Mouse (Mus musculus): ENCODE data around the gene Tango6. TPM values are rescaled to one million over a fixed set of nuclear protein-coding genes. Genes with fewer than 3 reads are reported as not detected.

The Tango6 gene
- polyA plus RNA-seq (2014; fragmentation: Nextera tagmentation; extraction: Ambion mirVana), result 3.7 and 5.6 TPM in 2 replicates

GRCm38 (mm10) chr8:106682971-106683668, at the start of gene Tango6:
Gene Tango6, plus strand, starts transcription at chr8:106683068.
- ATAC-seq (ENCODE audit: low FRiP score, low TSS enrichment) (peak; percentile 97), DNase-seq (peak; percentile 94)
- H3K4me1 ChIP-seq (ENCODE audit: control insufficient read depth, insufficient read depth, low read length), result no peaks in the 10 kb centered on the region
- WGBS, result under 1% methylated on average over 50 of the region's 50 CpGs
- peak within 1 kb of the TSS; percentile 93 for H3K27ac ChIP-seq (replicated peaks; ENCODE audit: low read depth, low read length)
- no peaks in the 10 kb centered on the region for H3K36me3 ChIP-seq (ENCODE audit: control insufficient read depth, insufficient read depth, low read length)
- H3K4me2 ChIP-seq (ENCODE audit: low read length), result peak within 1 kb of the TSS; percentile 58
- H3K9me3 ChIP-seq (ENCODE audit: control insufficient read depth, low read length), result no peaks in the 10 kb centered on the region
- H3K4me3 ChIP-seq (replicated peaks; ENCODE audit: low read depth, low read length), result peak within 1 kb of the TSS; percentile 70
- H3K9ac ChIP-seq (replicated peaks; ENCODE audit: low read length), result peak within 1 kb of the TSS; percentile 80
- no peaks in the 10 kb centered on the region for H3K27me3 ChIP-seq (ENCODE audit: control insufficient read depth, insufficient read depth, low read length)

- WGBS, result 72% methylated on average over 17 of the region's 17 CpGs
- Histone ChIP-seq H3K36me3 (ENCODE audit: control insufficient read depth, insufficient read depth, low read length) (no peaks in the 10 kb centered on the region), H3K27me3 (ENCODE audit: control insufficient read depth, insufficient read depth, low read length) (no peaks in the 10 kb centered on the region), H3K4me1 (ENCODE audit: control insufficient read depth, insufficient read depth, low read length) (0 out of 2 replicates have a peak, but pooled peaks cover 8% of the 10 kb centered on the region), H3K4me3 (replicated peaks; ENCODE audit: low read depth, low read length) (no peak overlapping the region), H3K9ac (replicated peaks; ENCODE audit: low read length) (no peak overlapping the region), H3K27ac (replicated peaks; ENCODE audit: low read depth, low read length) (no peak overlapping the region), H3K4me2 (ENCODE audit: low read length) (no peak overlapping the region), H3K9me3 (ENCODE audit: control insufficient read depth, low read length) (no peaks in the 10 kb centered on the region)
- no peak for ATAC-seq (ENCODE audit: low FRiP score, low TSS enrichment)
- no peak for DNase-seq
Observed at GRCm38 (mm10) chr8:106633361-106634158, 49.3 kb upstream of the Tango6 start.

GRCm38 (mm10) chr8:106635284-106635683, 47.6 kb upstream of the Tango6 start:
- no peak for ATAC-seq (ENCODE audit: low FRiP score, low TSS enrichment)
- no peak overlapping the region for H3K9ac ChIP-seq (replicated peaks; ENCODE audit: low read length)
- DNase-seq, result no peak
- 45% methylated on average over 5 of the region's 5 CpGs for WGBS
- H3K4me1 ChIP-seq (ENCODE audit: control insufficient read depth, insufficient read depth, low read length), result 0 out of 2 replicates have a peak, but pooled peaks cover 8% of the 10 kb centered on the region
- H3K27ac ChIP-seq (replicated peaks; ENCODE audit: low read depth, low read length), result no peak overlapping the region
- H3K36me3 ChIP-seq (ENCODE audit: control insufficient read depth, insufficient read depth, low read length), result no peaks in the 10 kb centered on the region
- no peaks in the 10 kb centered on the region for H3K9me3 ChIP-seq (ENCODE audit: control insufficient read depth, low read length)
- H3K4me2 ChIP-seq (ENCODE audit: low read length), result no peak overlapping the region
- no peaks in the 10 kb centered on the region for H3K27me3 ChIP-seq (ENCODE audit: control insufficient read depth, insufficient read depth, low read length)
- H3K4me3 ChIP-seq (replicated peaks; ENCODE audit: low read depth, low read length), result no peak overlapping the region

- 62% methylated on average over 4 of the region's 4 CpGs for WGBS
- ATAC-seq (ENCODE audit: low FRiP score, low TSS enrichment) (no peak), DNase-seq (no peak)
- no peaks in the 10 kb centered on the region for H3K27me3 ChIP-seq (ENCODE audit: control insufficient read depth, insufficient read depth, low read length)
- H3K4me2 ChIP-seq (ENCODE audit: low read length), result no peak overlapping the region
- H3K36me3 ChIP-seq (ENCODE audit: control insufficient read depth, insufficient read depth, low read length), result no peaks in the 10 kb centered on the region
- H3K4me3 ChIP-seq (replicated peaks; ENCODE audit: low read depth, low read length), result no peak overlapping the region
- no peak overlapping the region for H3K27ac ChIP-seq (replicated peaks; ENCODE audit: low read depth, low read length)
- H3K9ac ChIP-seq (replicated peaks; ENCODE audit: low read length), result no peak overlapping the region
- 0 out of 2 replicates have a peak, but pooled peaks cover 8% of the 10 kb centered on the region for H3K4me1 ChIP-seq (ENCODE audit: control insufficient read depth, insufficient read depth, low read length)
- no peaks in the 10 kb centered on the region for H3K9me3 ChIP-seq (ENCODE audit: control insufficient read depth, low read length)
Observed at GRCm38 (mm10) chr8:106637446-106637845, 45.4 kb upstream of the Tango6 start.

GRCm38 (mm10) chr8:106638768-106639295, 44.0 kb upstream of the Tango6 start:
- WGBS, result 94% methylated on average over 7 of the region's 7 CpGs

GRCm38 (mm10) chr8:106640212-106640611, 42.7 kb upstream of the Tango6 start:
- Histone ChIP-seq H3K4me2 (ENCODE audit: low read length) (no peak overlapping the region), H3K36me3 (ENCODE audit: control insufficient read depth, insufficient read depth, low read length) (no peaks in the 10 kb centered on the region), H3K9ac (replicated peaks; ENCODE audit: low read length) (no peak overlapping the region), H3K4me3 (replicated peaks; ENCODE audit: low read depth, low read length) (no peak overlapping the region), H3K4me1 (ENCODE audit: control insufficient read depth, insufficient read depth, low read length) (0 out of 2 replicates have a peak, but pooled peaks cover 7% of the 10 kb centered on the region), H3K9me3 (ENCODE audit: control insufficient read depth, low read length) (no peaks in the 10 kb centered on the region), H3K27ac (replicated peaks; ENCODE audit: low read depth, low read length) (no peak overlapping the region), H3K27me3 (ENCODE audit: control insufficient read depth, insufficient read depth, low read length) (no peaks in the 10 kb centered on the region)
- DNase-seq, result no peak
- WGBS, result 89% methylated on average over 7 of the region's 7 CpGs
- no peak for ATAC-seq (ENCODE audit: low FRiP score, low TSS enrichment)

More at GRCm38 (mm10) chr8:106638768-106639295, 44.0 kb upstream of the Tango6 start:
- 0 out of 2 replicates have a peak, but pooled peaks cover 8% of the 10 kb centered on the region for H3K4me1 ChIP-seq (ENCODE audit: control insufficient read depth, insufficient read depth, low read length)
- ATAC-seq (ENCODE audit: low FRiP score, low TSS enrichment) (no peak), DNase-seq (no peak)
- H3K9me3 ChIP-seq (ENCODE audit: control insufficient read depth, low read length), result no peaks in the 10 kb centered on the region
- H3K4me2 ChIP-seq (ENCODE audit: low read length), result no peak overlapping the region
- no peaks in the 10 kb centered on the region for H3K36me3 ChIP-seq (ENCODE audit: control insufficient read depth, insufficient read depth, low read length)
- H3K27me3 ChIP-seq (ENCODE audit: control insufficient read depth, insufficient read depth, low read length), result no peaks in the 10 kb centered on the region
- no peak overlapping the region for H3K27ac ChIP-seq (replicated peaks; ENCODE audit: low read depth, low read length)
- H3K4me3 ChIP-seq (replicated peaks; ENCODE audit: low read depth, low read length), result no peak overlapping the region
- H3K9ac ChIP-seq (replicated peaks; ENCODE audit: low read length), result no peak overlapping the region

- no peak for DNase-seq
- 80% methylated on average over 5 of the region's 5 CpGs for WGBS
- Histone ChIP-seq H3K4me2 (ENCODE audit: low read length) (no peak overlapping the region), H3K27ac (replicated peaks; ENCODE audit: low read depth, low read length) (no peak overlapping the region), H3K9ac (replicated peaks; ENCODE audit: low read length) (no peak overlapping the region), H3K9me3 (ENCODE audit: control insufficient read depth, low read length) (no peaks in the 10 kb centered on the region), H3K27me3 (ENCODE audit: control insufficient read depth, insufficient read depth, low read length) (no peaks in the 10 kb centered on the region), H3K4me3 (replicated peaks; ENCODE audit: low read depth, low read length) (no peak overlapping the region), H3K4me1 (ENCODE audit: control insufficient read depth, insufficient read depth, low read length) (no peaks in the 10 kb centered on the region), H3K36me3 (ENCODE audit: control insufficient read depth, insufficient read depth, low read length) (no peaks in the 10 kb centered on the region)
- no peak for ATAC-seq (ENCODE audit: low FRiP score, low TSS enrichment)
Observed at GRCm38 (mm10) chr8:106640921-106641320, 41.9 kb upstream of the Tango6 start.

- ATAC-seq (ENCODE audit: low FRiP score, low TSS enrichment) (no peak), DNase-seq (no peak)
- H3K4me3 ChIP-seq (replicated peaks; ENCODE audit: low read depth, low read length), result no peak overlapping the region
- WGBS, result 63% methylated on average over 2 of the region's 2 CpGs
- no peaks in the 10 kb centered on the region for H3K27me3 ChIP-seq (ENCODE audit: control insufficient read depth, insufficient read depth, low read length)
- no peaks in the 10 kb centered on the region for H3K4me1 ChIP-seq (ENCODE audit: control insufficient read depth, insufficient read depth, low read length)
- no peaks in the 10 kb centered on the region for H3K36me3 ChIP-seq (ENCODE audit: control insufficient read depth, insufficient read depth, low read length)
- H3K4me2 ChIP-seq (ENCODE audit: low read length), result no peak overlapping the region
- H3K9me3 ChIP-seq (ENCODE audit: control insufficient read depth, low read length), result no peaks in the 10 kb centered on the region
- no peak overlapping the region for H3K9ac ChIP-seq (replicated peaks; ENCODE audit: low read length)
- no peak overlapping the region for H3K27ac ChIP-seq (replicated peaks; ENCODE audit: low read depth, low read length)
Observed at GRCm38 (mm10) chr8:106642172-106642571, 40.7 kb upstream of the Tango6 start.

Data from midbrain, embryonic 14.5 days (tissue).